Mouse (Mus musculus): ENCODE data around the gene Rpl36a. TPM values are rescaled to one million over a fixed set of nuclear protein-coding genes. Genes with fewer than 3 reads are reported as not detected.

Rpl36a gene
- total RNA-seq, 2 experiments from 2014 or later = 511 to 1,031 TPM

Other genes starting within 250 kb of the Rpl36a start
- gene Drp2, start 181.1 kb upstream of the Rpl36a start, total RNA-seq (2015; ENCODE audit: low replicate concordance) = 2.2 and 6.7 TPM in 2 replicates
- gene Drp2, start 181.1 kb upstream of the Rpl36a start, total RNA-seq (2017; ENCODE audit: low replicate concordance) = 3.9 and 4.4 TPM in 2 replicates
- gene Taf7l, start 109.2 kb upstream of the Rpl36a start, total RNA-seq (2015; ENCODE audit: low replicate concordance) = not detected in 2 replicates
- not detected in 2 replicates for gene Taf7l, start 109.2 kb upstream of the Rpl36a start, total RNA-seq (2017; ENCODE audit: low replicate concordance)
- gene Timm8a1, start 43.8 kb upstream of the Rpl36a start, total RNA-seq (2015; ENCODE audit: low replicate concordance) = 13.8 and 15.9 TPM in 2 replicates
- gene Timm8a1, start 43.8 kb upstream of the Rpl36a start, total RNA-seq (2017; ENCODE audit: low replicate concordance) = 6.4 and 12.6 TPM in 2 replicates
- gene Btk, start 2.1 kb upstream of the Rpl36a start, total RNA-seq (2015; ENCODE audit: low replicate concordance) = 18.0 and 23.4 TPM in 2 replicates
- 8.9 and 12.6 TPM in 2 replicates for gene Btk, start 2.1 kb upstream of the Rpl36a start, total RNA-seq (2017; ENCODE audit: low replicate concordance)
- gene Gla, start 15.5 kb downstream of the Rpl36a start, total RNA-seq (2015; ENCODE audit: low replicate concordance) = 1.3 TPM in 1 of 2 replicates, not detected in the other
- 1.4 and 2.1 TPM in 2 replicates for gene Gla, start 15.5 kb downstream of the Rpl36a start, total RNA-seq (2017; ENCODE audit: low replicate concordance)
- 59.8 and 69.6 TPM in 2 replicates for gene Hnrnph2, start 15.5 kb downstream of the Rpl36a start, total RNA-seq (2015; ENCODE audit: low replicate concordance)
- gene Hnrnph2, start 15.5 kb downstream of the Rpl36a start, total RNA-seq (2017; ENCODE audit: low replicate concordance) = 86.5 and 95.0 TPM in 2 replicates
- gene Armcx4, start 100.9 kb downstream of the Rpl36a start, total RNA-seq (2015; ENCODE audit: low replicate concordance) = 1.1 TPM in 1 of 2 replicates, not detected in the other
- gene Armcx4, start 100.9 kb downstream of the Rpl36a start, total RNA-seq (2017; ENCODE audit: low replicate concordance) = 0.15 TPM in 1 of 2 replicates, not detected in the other
- gene Armcx1, start 132.3 kb downstream of the Rpl36a start, total RNA-seq (2015; ENCODE audit: low replicate concordance) = not detected in 2 replicates
- 0.15 and 0.39 TPM in 2 replicates for gene Armcx1, start 132.3 kb downstream of the Rpl36a start, total RNA-seq (2017; ENCODE audit: low replicate concordance)
- gene Armcx6, start 165.8 kb downstream of the Rpl36a start, total RNA-seq (2015; ENCODE audit: low replicate concordance) = not detected in 2 replicates
- gene Armcx6, start 165.8 kb downstream of the Rpl36a start, total RNA-seq (2017; ENCODE audit: low replicate concordance) = 0.13 TPM in 1 of 2 replicates, not detected in the other
- 3.6 and 4.6 TPM in 2 replicates for gene Armcx3, start 170.9 kb downstream of the Rpl36a start, total RNA-seq (2015; ENCODE audit: low replicate concordance)
- gene Armcx3, start 170.9 kb downstream of the Rpl36a start, total RNA-seq (2017; ENCODE audit: low replicate concordance) = 0.76 and 2.2 TPM in 2 replicates
- 1.7 TPM in 1 of 2 replicates, not detected in the other for gene Armcx2, start 223.6 kb downstream of the Rpl36a start, total RNA-seq (2015; ENCODE audit: low replicate concordance)
- 1.4 TPM in 1 of 2 replicates, not detected in the other for gene Armcx2, start 223.6 kb downstream of the Rpl36a start, total RNA-seq (2017; ENCODE audit: low replicate concordance)